Mouse (Mus musculus) central nervous system, embryonic 14 days (tissue): Measurements from ENCODE around the gene Baiap2. TPM values are rescaled to one million over a fixed set of nuclear protein-coding genes. Genes with fewer than 3 reads are reported as not detected.

Experiments
- polyA plus RNA-seq: library from polyadenylated mRNA; depleted of rRNA; stranded (reverse); fragments of >200 nt; gene quantifications from 2 replicates; pipeline ENCODE4 v1.2.3, GENCODE M21; 2012; rRNA removed

The Baiap2 gene
- polyA plus RNA-seq, result 22.5 and 23.5 TPM in 2 replicates

DNA sequence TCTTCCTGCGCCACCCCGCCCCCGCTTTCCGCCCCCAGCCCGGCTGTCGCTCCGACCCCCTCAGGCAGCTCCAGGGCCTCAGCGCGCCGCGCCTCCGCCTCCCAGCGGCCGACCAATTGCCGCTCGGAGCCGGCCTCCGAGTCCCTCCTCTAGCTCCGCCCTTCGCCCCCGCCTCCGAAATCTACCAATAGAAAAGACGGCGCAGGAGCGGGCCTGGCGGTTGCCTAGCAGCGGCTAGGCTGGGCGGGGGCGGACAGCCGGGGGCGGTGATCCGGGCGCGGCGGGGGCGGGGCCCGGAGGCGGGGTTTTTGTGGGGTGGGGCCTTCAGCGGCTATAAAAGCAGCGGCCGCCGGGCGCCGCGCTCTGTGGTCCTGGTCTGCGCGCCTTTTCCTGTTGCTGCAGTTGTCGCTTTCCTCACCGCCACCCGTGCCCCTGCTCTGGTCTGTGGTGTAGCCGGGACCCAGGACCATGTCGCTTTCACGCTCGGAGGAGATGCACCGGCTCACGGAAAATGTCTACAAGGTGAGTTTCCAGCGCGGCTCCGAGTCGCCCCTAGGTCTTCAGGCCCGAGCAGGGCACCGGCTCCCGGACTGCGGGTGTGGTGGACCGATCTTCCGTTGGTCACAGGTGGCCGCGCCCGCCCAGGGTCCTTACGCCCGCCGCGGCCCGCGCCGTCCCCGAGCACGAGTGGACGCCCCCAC is at the start of gene Baiap2:
Baiap2 (plus strand) TSS at position 37 of the 701 bp plus-strand sequence.

GRCm38 (mm10) chr11:119913291-119913934 is 29.1 kb upstream of the Baiap2 start, which contains the start of gene Chmp6:
Chmp6 (plus strand) TSS chr11:119913441.

DNA sequence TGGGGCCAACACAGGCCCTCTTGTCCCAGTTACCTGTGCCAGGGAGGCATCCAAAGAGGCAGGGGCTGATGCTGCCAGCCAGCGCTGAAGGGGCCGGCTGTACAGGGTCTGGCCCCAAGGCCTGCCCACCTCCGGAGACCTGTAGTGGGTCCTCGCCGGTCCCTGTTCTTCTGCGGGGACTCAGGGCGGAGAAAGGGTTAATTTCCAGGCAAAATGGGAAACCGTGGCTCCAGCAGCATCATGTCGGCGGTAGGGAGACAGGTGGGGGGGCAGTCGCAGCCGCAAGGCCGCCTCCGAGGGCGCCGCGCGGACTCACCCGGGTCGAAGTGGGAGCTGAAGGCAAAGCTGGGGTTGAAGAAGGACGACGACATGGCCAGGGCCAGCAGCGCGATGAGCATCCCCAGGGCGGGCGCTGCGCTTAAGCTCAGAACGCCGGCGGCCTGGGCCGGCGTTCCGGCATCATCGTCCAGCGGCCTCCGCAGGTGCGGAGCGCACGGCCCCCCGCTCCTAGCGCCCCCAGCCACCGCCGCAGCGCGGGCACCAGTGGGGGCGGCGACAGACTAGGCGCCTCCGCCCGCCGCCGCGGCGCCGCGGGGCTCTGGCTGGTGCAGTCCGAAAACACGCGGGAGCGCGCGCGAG is 104.1 kb downstream of the Baiap2 start, which contains the start of gene Aatk:
Aatk (minus strand) TSS at position 615 of the 639 bp plus-strand sequence.

Other genes with a start within 250 kb of the Baiap2 start
- 58.0 and 59.7 TPM in 2 replicates for gene Chmp6, start 29.3 kb upstream of the Baiap2 start, polyA plus RNA-seq
- 42.9 and 48.2 TPM in 2 replicates for gene Aatk, start 104.4 kb downstream of the Baiap2 start, polyA plus RNA-seq
- 43.5 and 46.7 TPM in 2 replicates for gene Cep131, start 144.1 kb downstream of the Baiap2 start, polyA plus RNA-seq
- 47.8 and 48.0 TPM in 2 replicates for gene Tepsin, start 156.0 kb downstream of the Baiap2 start, polyA plus RNA-seq
- gene Ndufaf8, start 156.2 kb downstream of the Baiap2 start, polyA plus RNA-seq, result 34.6 and 38.9 TPM in 2 replicates
- gene Slc38a10, start 208.6 kb downstream of the Baiap2 start, polyA plus RNA-seq, result 104 TPM in 2 replicates